In genomic region chr2:73860046-73860624, GRCm38 (mm10) we compare ENCODE assay signal across 16 mouse cellular contexts. TPM values are rescaled to one million over a fixed set of nuclear protein-coding genes. Genes with fewer than 3 reads are reported as not detected.
DNase-seq lines count a peak whose midpoint lies in the region; ATAC-seq and TF ChIP-seq lines count a peak whose summit lies in the region.
"Had no signal": no experiment of that assay in that cellular context is flagged by ENCODE, and none has a peak within 500 bp of the region (broad histone marks: within the 10 kb centered on the region; RNA-seq: fewer than 3 reads in every experiment).

No protein-coding gene starts in this region.

- no peak; the same call in 1 of the 2 replicates for ATAC-seq in kidney, postnatal 0 days (replicated peaks; ENCODE audit: low FRiP score, low read depth)
- no peak for ATAC-seq in kidney, embryonic 16.5 days (ENCODE audit: low FRiP score, low TSS enrichment)
- peak; percentile 81 for ATAC-seq in megakaryocyte-erythroid progenitor cell, adult 5-6 weeks (replicated peaks; ENCODE audit: low FRiP score, low TSS enrichment, poor library complexity, severe bottlenecking)
- ATAC-seq in forebrain, embryonic 15.5 days (replicated peaks), result no peak

- H3K4me3 ChIP-seq in kidney, postnatal 0 days (replicated peaks; ENCODE audit: low read depth, low read length), result no peak overlapping the region
- no peak overlapping the region for H3K4me3 ChIP-seq in kidney, embryonic 16.5 days (ENCODE audit: low read length)
- no peak overlapping the region for H3K4me3 ChIP-seq in forebrain, embryonic 15.5 days
- H3K4me3 ChIP-seq: embryonic facial prominence, embryonic 10.5 days; forebrain, embryonic 10.5 days; hindbrain, embryonic 13.5 days; limb, embryonic 13.5 days had no signal

- no peak overlapping the region for H3K9ac ChIP-seq in kidney, postnatal 0 days (ENCODE audit: low read depth, low read length)
- no peak overlapping the region for H3K9ac ChIP-seq in kidney, embryonic 16.5 days (replicated peaks; ENCODE audit: low read length)
- H3K9ac ChIP-seq in forebrain, embryonic 15.5 days (replicated peaks), result no peak overlapping the region
- H3K9ac ChIP-seq: hindbrain, embryonic 13.5 days; limb, embryonic 13.5 days; lung, embryonic 14.5 days had no signal

- H3K36me3 ChIP-seq in kidney, postnatal 0 days (ENCODE audit: insufficient read depth, low read length), result no peaks in the 10 kb centered on the region
- 0 out of 2 replicates have a peak, but pooled peaks cover 2% of the 10 kb centered on the region for H3K36me3 ChIP-seq in kidney, embryonic 16.5 days (ENCODE audit: insufficient read depth, low read length)
- no peaks in the 10 kb centered on the region for H3K36me3 ChIP-seq in forebrain, embryonic 15.5 days
- H3K36me3 ChIP-seq: hindbrain, embryonic 13.5 days had no signal

- 66% methylated on average over 4 of the region's 4 CpGs for WGBS in kidney, postnatal 0 days
- WGBS in kidney, embryonic 16.5 days, result 65% methylated on average over 4 of the region's 4 CpGs
- WGBS in forebrain, embryonic 15.5 days, result 92% methylated on average over 4 of the region's 4 CpGs

- H3K9me3 ChIP-seq in kidney, postnatal 0 days (replicated peaks; ENCODE audit: low read length), result no peaks in the 10 kb centered on the region
- no peaks in the 10 kb centered on the region for H3K9me3 ChIP-seq in kidney, embryonic 16.5 days (ENCODE audit: low read length)
- no peaks in the 10 kb centered on the region for H3K9me3 ChIP-seq in forebrain, embryonic 15.5 days
- H3K9me3 ChIP-seq: embryonic facial prominence, embryonic 10.5 days; forebrain, embryonic 10.5 days; hindbrain, embryonic 13.5 days; limb, embryonic 13.5 days had no signal

- DNase-seq in kidney, postnatal 0 days (ENCODE audit: low spot score), result peak; percentile 28
- DNase-seq in MN1 (ENCODE audit: low spot score), result peak; percentile 25
- DNase-seq in adrenal gland, postnatal 10 days, result peak; percentile 20
- no peak for DNase-seq in cerebellum, adult 8-10 months
- DNase-seq: cerebellum, adult 11-12 months; kidney, adult 11 months; kidney, postnatal 36 days; lung, embryonic 14.5 days; thymus, adult 18-20 months had no signal

- no peak overlapping the region for H3K27ac ChIP-seq in kidney, postnatal 0 days
- no peak overlapping the region for H3K27ac ChIP-seq in kidney, embryonic 16.5 days (ENCODE audit: low read length)
- no peak overlapping the region for H3K27ac ChIP-seq in forebrain, embryonic 15.5 days (replicated peaks)
- H3K27ac ChIP-seq: embryonic facial prominence, embryonic 10.5 days; forebrain, embryonic 10.5 days; hindbrain, embryonic 13.5 days; limb, embryonic 13.5 days had no signal

- no peaks in the 10 kb centered on the region for H3K27me3 ChIP-seq in kidney, postnatal 0 days (ENCODE audit: insufficient read depth, low read length)
- no peaks in the 10 kb centered on the region for H3K27me3 ChIP-seq in kidney, embryonic 16.5 days (ENCODE audit: insufficient read depth, low read length)
- H3K27me3 ChIP-seq in forebrain, embryonic 15.5 days, result no peaks in the 10 kb centered on the region
- H3K27me3 ChIP-seq: hindbrain, embryonic 13.5 days; limb, embryonic 13.5 days had no signal

- TF ChIP-seq CTCF in kidney, postnatal 0 days (IDR thresholded peaks at IDR 0.05; ENCODE audit: low read depth), result no peak

- H3K4me1 ChIP-seq in kidney, postnatal 0 days (replicated peaks; ENCODE audit: insufficient read depth, low read length), result no peaks in the 10 kb centered on the region
- H3K4me1 ChIP-seq in kidney, embryonic 16.5 days (ENCODE audit: insufficient read depth, low read length), result no peaks in the 10 kb centered on the region
- no peaks in the 10 kb centered on the region for H3K4me1 ChIP-seq in forebrain, embryonic 15.5 days
- H3K4me1 ChIP-seq: embryonic facial prominence, embryonic 10.5 days; forebrain, embryonic 10.5 days; hindbrain, embryonic 13.5 days; limb, embryonic 13.5 days had no signal

- no peak overlapping the region for H3K4me2 ChIP-seq in kidney, postnatal 0 days (ENCODE audit: low read length)
- H3K4me2 ChIP-seq in kidney, embryonic 16.5 days (replicated peaks; ENCODE audit: low read depth, low read length), result no peak overlapping the region
- no peak overlapping the region for H3K4me2 ChIP-seq in forebrain, embryonic 15.5 days (replicated peaks)
- H3K4me2 ChIP-seq: hindbrain, embryonic 13.5 days; limb, embryonic 13.5 days; lung, embryonic 14.5 days had no signal

RNA-seq across cellular contexts. Expression of gene Atf2, which starts 32.3 kb away (rescaled TPM):
- 38.5 and 41.3 TPM in 2 replicates for polyA plus RNA-seq in kidney, postnatal 0 days (2015; fragmentation: Nextera tagmentation; extraction: Ambion mirVana)
- 66.9 and 75.0 TPM in 2 replicates for polyA plus RNA-seq in kidney, embryonic 16.5 days (2015; fragmentation: Nextera tagmentation; extraction: Ambion mirVana)
- total RNA-seq in adrenal gland, postnatal 10 days (2021), result 10 to 100 TPM; 68.2 to 88.0 TPM
- 72.9 and 80.5 TPM in 2 replicates for total RNA-seq in megakaryocyte-erythroid progenitor cell, adult 5-6 weeks (2014; fragmentation: Nextera tagmentation)
- 45.8 and 46.2 TPM in 2 replicates for total RNA-seq in megakaryocyte-erythroid progenitor cell, adult 5-6 weeks (2017)
- 110 and 113 TPM in 2 replicates for polyA plus RNA-seq in forebrain, embryonic 15.5 days (2015; fragmentation: Nextera tagmentation; extraction: Ambion mirVana)

RNA-seq across cellular contexts. Expression of gene Atp5g3, which starts 51.0 kb away (rescaled TPM):
- polyA plus RNA-seq in kidney, postnatal 0 days (2015; fragmentation: Nextera tagmentation; extraction: Ambion mirVana), result 2,509 and 2,635 TPM in 2 replicates
- 1,452 and 1,475 TPM in 2 replicates for polyA plus RNA-seq in kidney, embryonic 16.5 days (2015; fragmentation: Nextera tagmentation; extraction: Ambion mirVana)
- total RNA-seq in adrenal gland, postnatal 10 days (2021), result 100 to 1,000 TPM; 733 to 867 TPM
- total RNA-seq in megakaryocyte-erythroid progenitor cell, adult 5-6 weeks (2014; fragmentation: Nextera tagmentation), result 940 and 1,011 TPM in 2 replicates
- total RNA-seq in megakaryocyte-erythroid progenitor cell, adult 5-6 weeks (2017), result 182 and 210 TPM in 2 replicates
- 878 and 886 TPM in 2 replicates for polyA plus RNA-seq in forebrain, embryonic 15.5 days (2015; fragmentation: Nextera tagmentation; extraction: Ambion mirVana)
